Mouse (Mus musculus) heart, postnatal 0 days (tissue): Measurements from ENCODE around the gene Gm4631. TPM values are rescaled to one million over a fixed set of nuclear protein-coding genes. Genes with fewer than 3 reads are reported as not detected.
"Not testable (repeated sequence)": the region's sequence is repeated elsewhere in the genome, so short reads cannot be mapped to it uniquely, and the experiment has no call there.

Experiments used
- ATAC-seq: fragments of 200-750 bp; cut with Nextera tagmentation; 2 replicates; pipeline ENCODE4 v1.8.0; 2017; ENCODE audit warnings: low read depth, moderate number of reproducible peaks, moderate library complexity; ENCODE audit not compliant: insufficient read depth
- DNase-seq: peaks from one replicate; pipeline ENCODE4 v3.0.0-alpha.2; 2016; ENCODE audit warnings: low spot score
- H3K27ac ChIP-seq: fragments of 300-500 bp; sonication (generic); 2 replicates; pipeline ENCODE4 v1.5.1; 2014; ENCODE audit warnings: low read depth, mild to moderate bottlenecking
- H3K27me3 ChIP-seq: fragments of 300-500 bp; sonication (generic); 2 replicates; pipeline ENCODE4 v1.6.1; 2014; ENCODE audit warnings: low read length, mixed read lengths; ENCODE audit not compliant: control insufficient read depth, insufficient read depth
- H3K36me3 ChIP-seq: fragments of 300-500 bp; sonication (generic); replicated peaks from 2 replicates; pipeline ENCODE4 v1.6.1; 2014; ENCODE audit warnings: low read length, mixed read lengths; ENCODE audit not compliant: control insufficient read depth, insufficient read depth
- H3K4me1 ChIP-seq: fragments of 300-500 bp; sonication (generic); 2 replicates; pipeline ENCODE4 v1.6.1; 2014; ENCODE audit warnings: antibody characterized with exemption; ENCODE audit not compliant: control insufficient read depth, insufficient read depth
- H3K4me2 ChIP-seq: fragments of 300-500 bp; sonication (generic); 2 replicates; pipeline ENCODE4 v1.6.1; 2014; ENCODE audit warnings: low read depth, mild to moderate bottlenecking, low read length, moderate library complexity
- H3K4me3 ChIP-seq: fragments of 300-500 bp; sonication (generic); 2 replicates; pipeline ENCODE4 v1.5.1; 2014; ENCODE audit warnings: low read depth, low read length
- H3K9ac ChIP-seq: fragments of 300-500 bp; sonication (generic); replicated peaks from 2 replicates; pipeline ENCODE4 v1.6.1; 2014; ENCODE audit warnings: low read depth, low read length, mixed read lengths
- H3K9me3 ChIP-seq: fragments of 300-500 bp; sonication (generic); replicated peaks from 2 replicates; pipeline ENCODE4 v1.6.1; 2016; ENCODE audit warnings: low read length; ENCODE audit not compliant: control insufficient read depth
- WGBS: fragments of 180-500 bp; shearing (Covaris S2); extraction: QIAGEN DNeasy Blood & Tissue Kit; methylation state at CpG from one replicate; pipeline ENCODE4 v1.1.7; 2014; 5-methylcytosine and 5-hydroxymethylcytosine counted together
- polyA plus RNA-seq: library from polyadenylated mRNA; unstranded; fragments of >200 nt; fragmentation: Nextera tagmentation; extraction: Ambion mirVana; gene quantifications from 2 replicates; pipeline ENCODE4 v1.2.1, GENCODE M21; 2015
- total RNA-seq: library from RNA; depleted of rRNA; stranded (reverse); fragments of >200 nt; gene quantifications from 2 replicates; pipeline ENCODE4 v1.2.3, GENCODE M21; 2014; ENCODE audit warnings: low replicate concordance; rRNA removed

The Gm4631 gene
- total RNA-seq (3.4 and 3.6 TPM in 2 replicates), polyA plus RNA-seq (4.7 and 5.7 TPM in 2 replicates)

- H3K27ac ChIP-seq, DNase-seq, ATAC-seq, H3K36me3 ChIP-seq, H3K9me3 ChIP-seq, H3K9ac ChIP-seq, H3K4me3 ChIP-seq, H3K4me1 ChIP-seq, H3K4me2 ChIP-seq, H3K27me3 ChIP-seq: not testable (repeated sequence)
- WGBS, result no CpG with 5 or more reads among the region's 8 CpGs
Measured at GRCm38 (mm10) chr2:175338097-175338496, at the start of gene Gm4631. Gene Gm4631 (minus strand): TSS chr2:175338197.

GRCm38 (mm10) chr2:175372136-175372535 is 34.1 kb upstream of the Gm4631 start, which contains the start of gene Zfp968:
Gene Zfp968 (plus strand): TSS chr2:175372436.
- not testable (repeated sequence) for H3K9ac ChIP-seq, H3K4me2 ChIP-seq, H3K9me3 ChIP-seq, DNase-seq, H3K4me1 ChIP-seq, H3K27ac ChIP-seq, H3K4me3 ChIP-seq, H3K36me3 ChIP-seq, H3K27me3 ChIP-seq, ATAC-seq
- WGBS, result no CpG with 5 or more reads among the region's 6 CpGs

GRCm38 (mm10) chr2:175274825-175275224 is 63.2 kb downstream of the Gm4631 start, which contains the start of gene Gm14440:
Gene Gm14440 (plus strand): TSS chr2:175275125.
- not testable (repeated sequence) for DNase-seq

More at GRCm38 (mm10) chr2:175274825-175275224, 63.2 kb downstream of the Gm4631 start, which contains the start of gene Gm14440:
- not testable (repeated sequence) for H3K27me3 ChIP-seq, H3K9me3 ChIP-seq, H3K4me3 ChIP-seq, ATAC-seq, H3K27ac ChIP-seq, H3K9ac ChIP-seq, H3K4me1 ChIP-seq, H3K4me2 ChIP-seq, H3K36me3 ChIP-seq
- no CpG with 5 or more reads among the region's 6 CpGs for WGBS

Other genes with a start within 250 kb of the Gm4631 start
- 2.2 and 16.4 TPM in 2 replicates for gene Gm14399, start 196.2 kb downstream of the Gm4631 start, total RNA-seq
- 3.6 and 4.1 TPM in 2 replicates for gene Gm14399, start 196.2 kb downstream of the Gm4631 start, polyA plus RNA-seq
- 7.5 TPM in 1 of 2 replicates, not detected in the other for gene Gm14443, start 162.3 kb downstream of the Gm4631 start, total RNA-seq
- 0.16 and 0.26 TPM in 2 replicates for gene Gm14443, start 162.3 kb downstream of the Gm4631 start, polyA plus RNA-seq
- 5.3 and 7.5 TPM in 2 replicates for gene Gm14391, start 131.3 kb downstream of the Gm4631 start, total RNA-seq
- gene Gm14391, start 131.3 kb downstream of the Gm4631 start, polyA plus RNA-seq, result 3.8 and 6.3 TPM in 2 replicates
- gene Gm14440, start 63.1 kb downstream of the Gm4631 start, total RNA-seq, result 2.9 TPM in 1 of 2 replicates, not detected in the other
- gene Gm14440, start 63.1 kb downstream of the Gm4631 start, polyA plus RNA-seq, result not detected in 2 replicates
- 0.54 and 2.5 TPM in 2 replicates for gene Zfp968, start 34.2 kb upstream of the Gm4631 start, total RNA-seq
- gene Zfp968, start 34.2 kb upstream of the Gm4631 start, polyA plus RNA-seq, result 5.3 and 6.3 TPM in 2 replicates
- 6.9 and 19.7 TPM in 2 replicates for gene Gm4724, start 97.6 kb upstream of the Gm4631 start, total RNA-seq
- gene Gm4724, start 97.6 kb upstream of the Gm4631 start, polyA plus RNA-seq, result 8.9 and 15.5 TPM in 2 replicates
- gene Zfp965, start 131.8 kb upstream of the Gm4631 start, total RNA-seq, result 6.5 and 11.0 TPM in 2 replicates
- gene Zfp965, start 131.8 kb upstream of the Gm4631 start, polyA plus RNA-seq, result 5.6 and 6.6 TPM in 2 replicates